Mouse (Mus musculus) adrenal gland, postnatal 25 days (tissue): ENCODE results near the gene Sfxn5. TPM values are rescaled to one million over a fixed set of nuclear protein-coding genes. Genes with fewer than 3 reads are reported as not detected.

Experiments used
- DNase-seq: peaks from one replicate; pipeline ENCODE4 v3.0.0; 2021; ENCODE audit warnings: mixed read lengths
- total RNA-seq: library from RNA; stranded (reverse); gene quantifications from 2 replicates; pipeline ENCODE4 v1.2.3, GENCODE M21; 2021

Gene Sfxn5
- total RNA-seq, 1 experiment from 2014 or later, result 23.0 TPM

- no peak for DNase-seq
These were observed 1.0 kb upstream of the Sfxn5 start for GRCm38 (mm10) chr6:85334251-85334650.

GRCm38 (mm10) chr6:85333732-85334131 is 510 bp upstream of the Sfxn5 start:
- DNase-seq, result no peak

GRCm38 (mm10) chr6:85332351-85332999 is 747 bp downstream of the Sfxn5 start:
- DNase-seq, result peak; percentile 38

GRCm38 (mm10) chr6:85331736-85332135 is 1.5 kb downstream of the Sfxn5 start:
- no peak for DNase-seq

- DNase-seq, result no peak
These were observed 1.9 kb downstream of the Sfxn5 start for GRCm38 (mm10) chr6:85331221-85331735.

GRCm38 (mm10) chr6:85329666-85330185 is 3.5 kb downstream of the Sfxn5 start:
- DNase-seq, result no peak

- DNase-seq, result no peak
These were observed 6.7 kb downstream of the Sfxn5 start for GRCm38 (mm10) chr6:85326564-85326963.

GRCm38 (mm10) chr6:85325109-85325508 is 8.1 kb downstream of the Sfxn5 start:
- DNase-seq, result no peak

GRCm38 (mm10) chr6:85320445-85320866 is 12.8 kb downstream of the Sfxn5 start:
- DNase-seq, result no peak

- DNase-seq, result no peak
These were observed 17.0 kb downstream of the Sfxn5 start for GRCm38 (mm10) chr6:85316211-85316610.

GRCm38 (mm10) chr6:85314064-85314798 is 19.0 kb downstream of the Sfxn5 start:
- no peak for DNase-seq

- DNase-seq, result no peak
These were observed 25.3 kb downstream of the Sfxn5 start for GRCm38 (mm10) chr6:85307894-85308293.

- DNase-seq, result no peak
These were observed 26.8 kb downstream of the Sfxn5 start for GRCm38 (mm10) chr6:85306375-85306774.

GRCm38 (mm10) chr6:85305826-85306225 is 27.4 kb downstream of the Sfxn5 start:
- no peak for DNase-seq

GRCm38 (mm10) chr6:85304966-85305365 is 28.3 kb downstream of the Sfxn5 start:
- no peak for DNase-seq

GRCm38 (mm10) chr6:85302326-85303055 is 30.7 kb downstream of the Sfxn5 start:
- DNase-seq, result peak; percentile 16

GRCm38 (mm10) chr6:85295384-85296167 is 37.6 kb downstream of the Sfxn5 start:
- DNase-seq, result peak; percentile 76

- DNase-seq, result no peak
These were observed 39.2 kb downstream of the Sfxn5 start for GRCm38 (mm10) chr6:85294004-85294379.

- no peak for DNase-seq
These were observed 39.8 kb downstream of the Sfxn5 start for GRCm38 (mm10) chr6:85293255-85294003.

- no peak for DNase-seq
These were observed 42.1 kb downstream of the Sfxn5 start for GRCm38 (mm10) chr6:85290869-85291824.
